In genomic region chr19:7166200-7166711, GRCm38 (mm10) we compare ENCODE assay signal across 9 mouse cellular contexts. TPM values are rescaled to one million over a fixed set of nuclear protein-coding genes. Genes with fewer than 3 reads are reported as not detected.
DNase-seq lines count a peak whose midpoint lies in the region; ATAC-seq and TF ChIP-seq lines count a peak whose summit lies in the region.
"Had no signal": no experiment of that assay in that cellular context is flagged by ENCODE, and none has a peak within 500 bp of the region (broad histone marks: within the 10 kb centered on the region; RNA-seq: fewer than 3 reads in every experiment).

No protein-coding gene starts in this region.

- no peak for ATAC-seq in heart, embryonic 16.5 days (replicated peaks; ENCODE audit: extremely low read depth, insufficient read depth, low FRiP score)
- no peak for ATAC-seq in liver, embryonic 14.5 days (ENCODE audit: insufficient read depth)

- TF ChIP-seq CTCF in heart, adult 2 months (IDR thresholded peaks at IDR 0.05) = no peak
- no peak for TF ChIP-seq CTCF in ES-Bruce4 (IDR thresholded peaks at IDR 0.05; ENCODE audit: low read depth, low read length)
- no peak for TF ChIP-seq CTCF in liver, embryonic 14.5 days (IDR thresholded peaks at IDR 0.05; ENCODE audit: low read depth)

- TF ChIP-seq EP300 in heart, adult 2 months (IDR thresholded peaks at IDR 0.05; ENCODE audit: insufficient read depth, low read depth, low read length) = no peak
- no peak for TF ChIP-seq EP300 in ES-Bruce4 (IDR thresholded peaks at IDR 0.05; ENCODE audit: insufficient read depth, low read depth, low read length)
- no peak for TF ChIP-seq EP300 in liver, embryonic 14.5 days (IDR thresholded peaks at IDR 0.05; ENCODE audit: low read depth)

- H3K9ac ChIP-seq in heart, adult 2 months (ENCODE audit: low read depth, low read length) = peak overlapping the region; percentile 72; the same call in 1 of the 2 replicates
- H3K9ac ChIP-seq in ES-Bruce4 (ENCODE audit: low read depth, poor library complexity, severe bottlenecking) = peak overlapping the region; percentile 91
- H3K9ac ChIP-seq in heart, embryonic 16.5 days (ENCODE audit: low read length) = peak overlapping the region; percentile 74
- H3K9ac ChIP-seq in liver, embryonic 14.5 days (replicated peaks) = no peak overlapping the region

- WGBS in heart, adult 2 months = 14% methylated on average over 15 of the region's 15 CpGs
- 3% methylated on average over 13 of the region's 15 CpGs for WGBS in heart, embryonic 16.5 days
- 6% methylated on average over 13 of the region's 15 CpGs for WGBS in liver, embryonic 14.5 days (ENCODE audit: insufficient replicate concordance)

- intact Hi-C loops in heart, adult 2 months (cut with DNase I) = no loop called here
- intact Hi-C loops in heart, postnatal 25 days (cut with DNase I) = no loop called here
- intact Hi-C loops in gastrocnemius, postnatal 14 days (cut with DNase I; ENCODE audit: low total_unique reads) = no loop called here

- no peaks in the 10 kb centered on the region for H3K36me3 ChIP-seq in heart, adult 2 months (ENCODE audit: control insufficient read depth, insufficient read depth, low read length)
- H3K36me3 ChIP-seq in ES-Bruce4 (ENCODE audit: control insufficient read depth, insufficient read depth, low read length, poor library complexity, severe bottlenecking) = no peaks in the 10 kb centered on the region
- no peaks in the 10 kb centered on the region for H3K36me3 ChIP-seq in heart, embryonic 16.5 days (ENCODE audit: control insufficient read depth, insufficient read depth)
- no peaks in the 10 kb centered on the region for H3K36me3 ChIP-seq in liver, embryonic 14.5 days (replicated peaks; ENCODE audit: control insufficient read depth, insufficient read depth, low read depth)

- no peak for DNase-seq in heart, adult 2 months
- DNase-seq in heart, postnatal 25 days (ENCODE audit: low spot score) = no peak
- no peak for DNase-seq in liver, embryonic 14.5 days (ENCODE audit: low read depth in 3 of 3, low spot score in 3 of 3)
- DNase-seq in adrenal gland, adult (ENCODE audit: inconsistent age in 2 of 2, low spot score in 1 of 2) = no peak
- DNase-seq in layer of hippocampus, postnatal 10 days (ENCODE audit: low spot score in 2 of 2) = no peak
- DNase-seq in gastrocnemius, postnatal 14 days = no peak
- DNase-seq: gastrocnemius, postnatal 36 days had no signal

- no peaks in the 10 kb centered on the region for H3K79me2 ChIP-seq in heart, adult 2 months (replicated peaks; ENCODE audit: control insufficient read depth, insufficient read depth, low read length)

- no peak overlapping the region for H3K27ac ChIP-seq in heart, adult 2 months
- H3K27ac ChIP-seq in ES-Bruce4 (ENCODE audit: insufficient read depth, low read length) = no peak overlapping the region
- H3K27ac ChIP-seq in heart, embryonic 16.5 days (ENCODE audit: low read length) = no peak overlapping the region
- H3K27ac ChIP-seq in liver, embryonic 14.5 days = no peak overlapping the region

- H3K4me2 ChIP-seq in heart, embryonic 16.5 days (ENCODE audit: low read depth, low read length) = peak overlapping the region; percentile 100
- peak overlapping the region; percentile 59 for H3K4me2 ChIP-seq in liver, embryonic 14.5 days (ENCODE audit: low read depth)

- H3K4me1 ChIP-seq in heart, adult 2 months (ENCODE audit: control insufficient read depth, insufficient read depth, low read length) = no peaks in the 10 kb centered on the region
- peaks cover 5% of the 10 kb centered on the region for H3K4me1 ChIP-seq in ES-Bruce4 (ENCODE audit: control insufficient read depth, insufficient read depth, low read length)
- H3K4me1 ChIP-seq in heart, embryonic 16.5 days (ENCODE audit: control insufficient read depth, insufficient read depth, low read length) = peaks cover 15% of the 10 kb centered on the region
- peaks cover 0 to 3% of the 10 kb centered on the region in 2 experiments; a peak in 2 of 4 replicates for H3K4me1 ChIP-seq in liver, embryonic 14.5 days (replicated peaks; ENCODE audit: control insufficient read depth in 2 of 2, insufficient read depth in 2 of 2, low read length in 1 of 2)

- TF ChIP-seq POLR2A in heart, adult 2 months (IDR thresholded peaks at IDR 0.05; ENCODE audit: insufficient read depth, low read depth, low read length) = no peak
- TF ChIP-seq POLR2A in ES-Bruce4 (IDR thresholded peaks at IDR 0.05; ENCODE audit: insufficient read depth, low read length) = no peak

- H3K4me3 ChIP-seq in heart, adult 2 months = no peak overlapping the region
- H3K4me3 ChIP-seq in ES-Bruce4 (ENCODE audit: low read depth, low read length) = peak overlapping the region; percentile 60
- peak overlapping the region; percentile 71 for H3K4me3 ChIP-seq in heart, embryonic 16.5 days (ENCODE audit: low read length)
- peak overlapping the region in 1 of 2 experiments; percentile 51; a peak in 2 of 4 replicates for H3K4me3 ChIP-seq in liver, embryonic 14.5 days (ENCODE audit: insufficient read depth in 1 of 2, low read depth in 2 of 2, low read length in 2 of 2)

- H3K9me3 ChIP-seq in ES-Bruce4 (replicated peaks; ENCODE audit: control insufficient read depth, insufficient read depth, low read length, poor library complexity, severe bottlenecking) = no peaks in the 10 kb centered on the region
- no peaks in the 10 kb centered on the region for H3K9me3 ChIP-seq in heart, embryonic 16.5 days (replicated peaks; ENCODE audit: control insufficient read depth, low read length)
- H3K9me3 ChIP-seq in liver, embryonic 14.5 days (ENCODE audit: control insufficient read depth, low read length) = no peaks in the 10 kb centered on the region

- H3K27me3 ChIP-seq in heart, adult 2 months (ENCODE audit: control insufficient read depth, insufficient read depth, low read length) = peaks cover 6% of the 10 kb centered on the region
- peaks cover 18% of the 10 kb centered on the region for H3K27me3 ChIP-seq in ES-Bruce4 (ENCODE audit: control insufficient read depth, insufficient read depth, low read length, poor library complexity, severe bottlenecking)
- H3K27me3 ChIP-seq in heart, embryonic 16.5 days (ENCODE audit: control insufficient read depth, insufficient read depth, low read length) = peaks cover 31% of the 10 kb centered on the region
- H3K27me3 ChIP-seq in liver, embryonic 14.5 days (ENCODE audit: control insufficient read depth, insufficient read depth, low read length) = peaks cover 56% of the 10 kb centered on the region

RNA-seq across cellular contexts. Expression of gene Otub1, which starts 39.9 kb away (rescaled TPM):
- 10 to 100 TPM; 62.1 to 70.9 TPM for total RNA-seq in heart, adult 2 months (2021)
- polyA plus RNA-seq in heart, adult 2 months (2012; rRNA removed) = 73.3 and 84.2 TPM in 2 replicates
- 10 to 100 TPM; 74.7 to 82.3 TPM for total RNA-seq in heart, postnatal 25 days (2021)
- 86.7 and 87.5 TPM in 2 replicates for polyA plus RNA-seq in ES-Bruce4 (2011; ENCODE audit: insufficient read depth, insufficient read length, low read depth, missing spikeins)
- polyA plus RNA-seq in heart, embryonic 16.5 days (2015; fragmentation: Nextera tagmentation; extraction: Ambion mirVana) = 140 and 141 TPM in 2 replicates
- 31.5 and 34.7 TPM in 2 replicates for polyA plus RNA-seq in liver, embryonic 14.5 days (2012; rRNA removed)
- polyA plus RNA-seq in liver, embryonic 14.5 days (2014; fragmentation: Nextera tagmentation; extraction: Ambion mirVana) = 50.5 and 52.4 TPM in 2 replicates
- 100 to 1,000 TPM; 202 to 240 TPM for total RNA-seq in layer of hippocampus, postnatal 10 days (2021)
- 10 to 100 TPM; 52.6 to 62.6 TPM for total RNA-seq in gastrocnemius, postnatal 14 days (2021)

RNA-seq across cellular contexts. Expression of gene Cox8a, which starts 51.2 kb away (rescaled TPM):
- 100 to 1,000 TPM; 384 to 424 TPM for total RNA-seq in heart, adult 2 months (2021)
- 589 and 775 TPM in 2 replicates for polyA plus RNA-seq in heart, adult 2 months (2012; rRNA removed)
- total RNA-seq in heart, postnatal 25 days (2021) = 100 to 1,000 TPM; 407 to 462 TPM
- 584 and 638 TPM in 2 replicates for polyA plus RNA-seq in ES-Bruce4 (2011; ENCODE audit: insufficient read depth, insufficient read length, low read depth, missing spikeins)
- polyA plus RNA-seq in heart, embryonic 16.5 days (2015; fragmentation: Nextera tagmentation; extraction: Ambion mirVana) = 1,892 and 2,285 TPM in 2 replicates
- polyA plus RNA-seq in liver, embryonic 14.5 days (2012; rRNA removed) = 282 and 547 TPM in 2 replicates
- polyA plus RNA-seq in liver, embryonic 14.5 days (2014; fragmentation: Nextera tagmentation; extraction: Ambion mirVana) = 803 and 809 TPM in 2 replicates
- 100 to 1,000 TPM; 688 to 834 TPM for total RNA-seq in layer of hippocampus, postnatal 10 days (2021)
- total RNA-seq in gastrocnemius, postnatal 14 days (2021) = 100 to 1,000 TPM; 167 TPM
